Mouse (Mus musculus) liver, postnatal 0 days (tissue): ENCODE measurements around the gene Ppid. TPM values are rescaled to one million over a fixed set of nuclear protein-coding genes. Genes with fewer than 3 reads are reported as not detected.

ENCODE experiments used
- ATAC-seq: fragments of 200-750 bp; cut with Nextera tagmentation; 2 replicates; pipeline ENCODE4 v1.8.0; 2017; ENCODE audit warnings: mild to moderate bottlenecking, moderate library complexity
- DNase-seq: peaks from one replicate; pipeline ENCODE4 v3.0.0-alpha.2; 2016
- H3K27ac ChIP-seq: fragments of 300-500 bp; sonication (generic); 2 replicates; pipeline ENCODE4 v1.5.1; 2014; ENCODE audit warnings: antibody characterized with exemption, moderate library complexity, mild to moderate bottlenecking, low read depth
- H3K27me3 ChIP-seq: fragments of 300-500 bp; sonication (generic); 2 replicates; pipeline ENCODE4 v1.6.1; 2014; ENCODE audit warnings: low read length, control low read depth, mixed read lengths; ENCODE audit not compliant: insufficient read depth
- H3K36me3 ChIP-seq: fragments of 300-500 bp; sonication (generic); replicated peaks from 2 replicates; pipeline ENCODE4 v1.6.1; 2014; ENCODE audit warnings: mild to moderate bottlenecking, control low read depth, low read length, moderate library complexity, mixed read lengths; ENCODE audit not compliant: insufficient read depth
- H3K4me1 ChIP-seq: fragments of 300-500 bp; sonication (generic); 2 replicates; pipeline ENCODE4 v1.6.1; 2014; ENCODE audit warnings: antibody characterized with exemption, mild to moderate bottlenecking, control low read depth; ENCODE audit not compliant: insufficient read depth
- H3K4me2 ChIP-seq: fragments of 300-500 bp; sonication (generic); 2 replicates; pipeline ENCODE4 v1.6.1; 2014; ENCODE audit warnings: low read depth, mild to moderate bottlenecking, low read length, moderate library complexity, mixed read lengths
- H3K4me3 ChIP-seq: fragments of 300-500 bp; sonication (generic); 2 replicates; pipeline ENCODE4 v1.5.1; 2014; ENCODE audit warnings: low read depth, low read length
- H3K9ac ChIP-seq: fragments of 300-500 bp; sonication (generic); replicated peaks from 2 replicates; pipeline ENCODE4 v1.6.1; 2014; ENCODE audit warnings: mild to moderate bottlenecking, moderate library complexity
- H3K9me3 ChIP-seq: fragments of 300-500 bp; sonication (generic); 2 replicates; pipeline ENCODE4 v1.6.1; 2016; ENCODE audit warnings: mild to moderate bottlenecking, control low read depth, low read length, mixed read lengths
- CTCF ChIP-seq: sonication (generic); IDR thresholded peaks from 2 replicates; pipeline ENCODE4 v1.5.1; 2016; ENCODE audit warnings: antibody characterized with exemption, low read depth
- EP300 ChIP-seq: IDR thresholded peaks from 2 replicates; pipeline ENCODE4 v1.6.1; 2016; ENCODE audit warnings: antibody characterized with exemption, low read depth, mild to moderate bottlenecking
- WGBS: fragments of 180-500 bp; shearing (Covaris S2); extraction: QIAGEN DNeasy Blood & Tissue Kit; methylation state at CpG from one replicate; pipeline ENCODE4 v1.1.7; 2014; ENCODE audit not compliant: insufficient replicate concordance; 5-methylcytosine and 5-hydroxymethylcytosine counted together
- polyA plus RNA-seq: library from polyadenylated mRNA; unstranded; fragments of >200 nt; fragmentation: Nextera tagmentation; extraction: Ambion mirVana; gene quantifications from 2 replicates; pipeline ENCODE4 v1.2.1, GENCODE M21; 2015

Ppid gene
- polyA plus RNA-seq, 1 experiment from 2014 or later = 36.6 TPM

GRCm38 (mm10) chr3:79563511-79563910 is 27.6 kb upstream of the Ppid start:
- 85% methylated on average over 2 of the region's 2 CpGs for WGBS
- DNase-seq (no peak), ATAC-seq (no peak)
- Histone ChIP-seq H3K27me3 (no peaks in the 10 kb centered on the region), H3K27ac (no peak overlapping the region), H3K36me3 (no peaks in the 10 kb centered on the region), H3K4me3 (no peak overlapping the region), H3K9me3 (no peaks in the 10 kb centered on the region), H3K9ac (no peak overlapping the region), H3K4me1 (peaks cover 19% of the 10 kb centered on the region), H3K4me2 (no peak overlapping the region)
- TF ChIP-seq EP300 = no peak
- TF ChIP-seq CTCF = no peak

GRCm38 (mm10) chr3:79564875-79565606 is 26.1 kb upstream of the Ppid start:
- Histone ChIP-seq H3K9ac (peak overlapping the region; percentile 22), H3K36me3 (no peaks in the 10 kb centered on the region), H3K9me3 (no peaks in the 10 kb centered on the region), H3K4me3 (peak overlapping the region; percentile 88), H3K4me2 (peak overlapping the region; percentile 88), H3K27ac (0 out of 2 replicates have a peak overlapping the region, but pooled peaks have one; percentile 37), H3K27me3 (no peaks in the 10 kb centered on the region), H3K4me1 (peaks cover 19% of the 10 kb centered on the region)
- DNase-seq (no peak), ATAC-seq (no peak)
- 52% methylated on average over 10 of the region's 10 CpGs for WGBS
- TF ChIP-seq CTCF (no peak), EP300 (no peak)

GRCm38 (mm10) chr3:79566716-79567691 is 24.1 kb upstream of the Ppid start:
- H3K4me2 ChIP-seq = peak overlapping the region; percentile 88
- ATAC-seq (no peak; the same call in 1 of the 2 replicates), DNase-seq (peak; percentile 39)
- peak overlapping the region; percentile 90 for H3K27ac ChIP-seq
- H3K36me3 ChIP-seq = no peaks in the 10 kb centered on the region
- TF ChIP-seq EP300 (no peak), CTCF (no peak)
- H3K27me3 ChIP-seq = no peaks in the 10 kb centered on the region
- H3K9ac ChIP-seq = peak overlapping the region; percentile 87
- peaks cover 19% of the 10 kb centered on the region for H3K4me1 ChIP-seq
- peak overlapping the region; percentile 88 for H3K4me3 ChIP-seq
- 4% methylated on average over 48 of the region's 60 CpGs for WGBS
- H3K9me3 ChIP-seq = no peaks in the 10 kb centered on the region

GRCm38 (mm10) chr3:79567703-79568362 is 23.3 kb upstream of the Ppid start, which contains the start of gene Fnip2:
TSS of gene Fnip2 (minus strand) at chr3:79567796.
- ATAC-seq (peak; percentile 93), DNase-seq (peak; percentile 95)
- WGBS = under 1% methylated on average over 44 of the region's 55 CpGs
- Histone ChIP-seq H3K4me2 (peak within 1 kb of the TSS; percentile 88), H3K9ac (peak within 1 kb of the TSS; percentile 87), H3K4me3 (peak within 1 kb of the TSS; percentile 88), H3K4me1 (peaks cover 21% of the 10 kb centered on the region), H3K36me3 (no peaks in the 10 kb centered on the region), H3K27ac (peak within 1 kb of the TSS; percentile 90), H3K9me3 (no peaks in the 10 kb centered on the region), H3K27me3 (no peaks in the 10 kb centered on the region)
- peak; percentile 49; the same call in 1 of the 2 replicates for TF ChIP-seq EP300
- no peak for TF ChIP-seq CTCF

- Histone ChIP-seq H3K36me3 (no peaks in the 10 kb centered on the region), H3K9ac (0 out of 2 replicates have a peak overlapping the region, but pooled peaks have one; percentile 47), H3K4me2 (peak overlapping the region; percentile 88), H3K4me3 (no peak overlapping the region; the same call in 1 of the 2 replicates), H3K4me1 (peaks cover 22% of the 10 kb centered on the region), H3K27ac (peak overlapping the region; percentile 90), H3K27me3 (no peaks in the 10 kb centered on the region), H3K9me3 (no peaks in the 10 kb centered on the region)
- ATAC-seq (no peak), DNase-seq (no peak)
- WGBS = 83% methylated on average over 16 of the region's 16 CpGs
- TF ChIP-seq EP300 (no peak), CTCF (peak; percentile 47)
Measured at GRCm38 (mm10) chr3:79568629-79569350, 22.4 kb upstream of the Ppid start.
